Mouse (Mus musculus) hindbrain, postnatal 0 days (tissue): Measurements from ENCODE around the gene Gm5678. TPM values are rescaled to one million over a fixed set of nuclear protein-coding genes. Genes with fewer than 3 reads are reported as not detected.
A peak's percentile ranks its signal among the peaks of the same experiment; 100 is the strongest.

Source experiments
- ATAC-seq: fragments of 200-750 bp; cut with Nextera tagmentation; 2 replicates; pipeline ENCODE4 v1.8.0; 2017; ENCODE audit warnings: mild to moderate bottlenecking, moderate TSS enrichment, moderate library complexity
- DNase-seq: peaks from one replicate; pipeline ENCODE4 v3.0.0-alpha.2; 2015; ENCODE audit warnings: low spot score
- H3K27ac ChIP-seq: fragments of 300-500 bp; sonication (generic); 2 replicates; pipeline ENCODE4 v1.5.1; 2014; ENCODE audit warnings: mild to moderate bottlenecking
- H3K27me3 ChIP-seq: fragments of 300-500 bp; sonication (generic); 2 replicates; pipeline ENCODE4 v1.6.1; 2014; ENCODE audit warnings: low read length, mixed read lengths; ENCODE audit not compliant: insufficient read depth
- H3K36me3 ChIP-seq: fragments of 300-500 bp; sonication (generic); 2 replicates; pipeline ENCODE4 v1.6.1; 2014; ENCODE audit warnings: low read length, mixed read lengths; ENCODE audit not compliant: insufficient read depth
- H3K4me1 ChIP-seq: fragments of 300-500 bp; sonication (generic); 2 replicates; pipeline ENCODE4 v1.6.1; 2014; ENCODE audit warnings: antibody characterized with exemption, low read length, mixed read lengths; ENCODE audit not compliant: insufficient read depth
- H3K4me2 ChIP-seq: fragments of 300-500 bp; sonication (generic); 2 replicates; pipeline ENCODE4 v1.6.1; 2014; ENCODE audit warnings: low read depth, mild to moderate bottlenecking, low read length, moderate library complexity, mixed read lengths
- H3K4me3 ChIP-seq: fragments of 300-500 bp; sonication (generic); 2 replicates; pipeline ENCODE4 v1.5.1; 2014; ENCODE audit warnings: low read length
- H3K9ac ChIP-seq: fragments of 300-500 bp; sonication (generic); replicated peaks from 2 replicates; pipeline ENCODE4 v1.6.1; 2014; ENCODE audit warnings: mild to moderate bottlenecking, low read length, moderate library complexity, mixed read lengths
- H3K9me3 ChIP-seq: fragments of 300-500 bp; sonication (generic); 2 replicates; pipeline ENCODE4 v1.6.1; 2016; ENCODE audit warnings: low read length, mixed read lengths
- CTCF ChIP-seq: IDR thresholded peaks from 2 replicates; pipeline ENCODE4 v1.5.1; 2016; ENCODE audit warnings: antibody characterized with exemption, control low read depth, low read depth
- WGBS: fragments of 180-500 bp; shearing (Covaris S2); extraction: QIAGEN DNeasy Blood & Tissue Kit; methylation state at CpG from one replicate; pipeline ENCODE4 v1.1.7; 2014; 5-methylcytosine and 5-hydroxymethylcytosine counted together
- polyA plus RNA-seq: library from polyadenylated mRNA; unstranded; fragments of >200 nt; fragmentation: Nextera tagmentation; extraction: Ambion mirVana; gene quantifications from 2 replicates; pipeline ENCODE4 v1.2.1, GENCODE M21; 2015
- total RNA-seq: library from RNA; depleted of rRNA; stranded (reverse); fragments of >200 nt; gene quantifications from 2 replicates; pipeline ENCODE4 v1.2.3, GENCODE M21; 2014; rRNA removed

Gm5678 gene
- total and polyA plus RNA-seq, 2 experiments from 2014 or later: not detected

- Histone ChIP-seq H3K27me3 (no peaks in the 10 kb centered on the region), H3K9ac (no peak overlapping the region), H3K9me3 (peaks cover 6% of the 10 kb centered on the region; the same call in 1 of the 2 replicates), H3K4me2 (no peak overlapping the region), H3K36me3 (no peaks in the 10 kb centered on the region), H3K4me1 (no peaks in the 10 kb centered on the region), H3K4me3 (no peak overlapping the region), H3K27ac (no peak overlapping the region)
- DNase-seq: peak; percentile 14
- TF ChIP-seq CTCF: peak; percentile 50
- no peak for ATAC-seq
- 93% methylated on average over 5 of the region's 5 CpGs for WGBS
Observed at GRCm38 (mm10) chr16:93671064-93671463, 43.2 kb downstream of the Gm5678 start.

- Histone ChIP-seq H3K27me3 (peaks cover 8% of the 10 kb centered on the region; the same call in 1 of the 2 replicates), H3K27ac (no peak overlapping the region), H3K4me3 (no peak overlapping the region), H3K36me3 (no peaks in the 10 kb centered on the region), H3K9ac (no peak overlapping the region), H3K4me2 (no peak overlapping the region), H3K9me3 (no peaks in the 10 kb centered on the region), H3K4me1 (no peaks in the 10 kb centered on the region)
- no peak for DNase-seq
- ATAC-seq: no peak
- WGBS: 86% methylated on average over 5 of the region's 5 CpGs
- TF ChIP-seq CTCF: no peak
Observed at GRCm38 (mm10) chr16:93676376-93676775, 48.5 kb downstream of the Gm5678 start.

GRCm38 (mm10) chr16:93678206-93678605, 50.3 kb downstream of the Gm5678 start:
- Histone ChIP-seq H3K4me3 (no peak overlapping the region), H3K27me3 (peaks cover 17% of the 10 kb centered on the region; the same call in 1 of the 2 replicates), H3K9ac (no peak overlapping the region), H3K4me1 (peaks cover 3% of the 10 kb centered on the region; the same call in 1 of the 2 replicates), H3K36me3 (no peaks in the 10 kb centered on the region), H3K27ac (no peak overlapping the region), H3K9me3 (no peaks in the 10 kb centered on the region), H3K4me2 (no peak overlapping the region)
- DNase-seq (no peak), ATAC-seq (no peak)
- 82% methylated on average over 4 of the region's 4 CpGs for WGBS
- TF ChIP-seq CTCF: no peak; the same call in 1 of the 2 replicates

GRCm38 (mm10) chr16:93679165-93679564, 51.3 kb downstream of the Gm5678 start:
- H3K4me3 ChIP-seq: no peak overlapping the region
- no peak overlapping the region for H3K9ac ChIP-seq
- WGBS: 60% methylated on average over 9 of the region's 9 CpGs
- no peak overlapping the region for H3K27ac ChIP-seq
- peaks cover 17% of the 10 kb centered on the region; the same call in 1 of the 2 replicates for H3K27me3 ChIP-seq
- no peak for TF ChIP-seq CTCF
- H3K4me1 ChIP-seq: peaks cover 7% of the 10 kb centered on the region; the same call in 1 of the 2 replicates
- DNase-seq: no peak
- H3K36me3 ChIP-seq: no peaks in the 10 kb centered on the region
- ATAC-seq: no peak
- H3K4me2 ChIP-seq: no peak overlapping the region
- no peaks in the 10 kb centered on the region for H3K9me3 ChIP-seq

Other genes with a start within 250 kb of the Gm5678 start
- gene Setd4, start 24.0 kb upstream of the Gm5678 start, total RNA-seq: 10.3 and 29.0 TPM in 2 replicates
- gene Setd4, start 24.0 kb upstream of the Gm5678 start, polyA plus RNA-seq: 13.4 and 13.8 TPM in 2 replicates
- gene Cbr1, start 22.2 kb upstream of the Gm5678 start, total RNA-seq: 76.3 and 96.9 TPM in 2 replicates
- gene Cbr1, start 22.2 kb upstream of the Gm5678 start, polyA plus RNA-seq: 113 and 119 TPM in 2 replicates
- 0.58 and 5.1 TPM in 2 replicates for gene Cbr3, start 55.1 kb downstream of the Gm5678 start, total RNA-seq
- 4.8 and 5.4 TPM in 2 replicates for gene Cbr3, start 55.1 kb downstream of the Gm5678 start, polyA plus RNA-seq
- 60.9 and 74.8 TPM in 2 replicates for gene Dop1b, start 83.8 kb downstream of the Gm5678 start, total RNA-seq
- gene Dop1b, start 83.8 kb downstream of the Gm5678 start, polyA plus RNA-seq: 25.4 and 26.8 TPM in 2 replicates
- gene Morc3, start 204.0 kb downstream of the Gm5678 start, total RNA-seq: 19.2 and 25.2 TPM in 2 replicates
- 22.2 and 24.1 TPM in 2 replicates for gene Morc3, start 204.0 kb downstream of the Gm5678 start, polyA plus RNA-seq